Mouse (Mus musculus) intestine, embryonic 14.5 days (tissue): ENCODE measurements around the gene Eif4enif1. TPM values are rescaled to one million over a fixed set of nuclear protein-coding genes. Genes with fewer than 3 reads are reported as not detected.

ENCODE experiments used
- ATAC-seq: fragments of 200-750 bp; cut with Nextera tagmentation; replicated peaks from 2 replicates; pipeline ENCODE4 v1.8.0; 2017; ENCODE audit warnings: low read depth, moderate number of reproducible peaks, moderate TSS enrichment, moderate library complexity; ENCODE audit not compliant: low FRiP score, low TSS enrichment
- DNase-seq: peaks from one replicate; pipeline ENCODE4 v3.0.0-alpha.2; 2018; ENCODE audit warnings: low spot score
- H3K27ac ChIP-seq: fragments of 300-500 bp; sonication (generic); 2 replicates; pipeline ENCODE4 v1.5.1; 2014; ENCODE audit warnings: low read depth, mild to moderate bottlenecking, control low read depth
- H3K27me3 ChIP-seq: fragments of 300-500 bp; sonication (generic); replicated peaks from 2 replicates; pipeline ENCODE4 v1.6.1; 2014; ENCODE audit warnings: low read length, control low read depth; ENCODE audit not compliant: control insufficient read depth, insufficient read depth
- H3K36me3 ChIP-seq: fragments of 300-500 bp; sonication (generic); 2 replicates; pipeline ENCODE4 v1.6.1; 2014; ENCODE audit warnings: low read length, control low read depth; ENCODE audit not compliant: control insufficient read depth, insufficient read depth
- H3K4me1 ChIP-seq: fragments of 300-500 bp; sonication (generic); replicated peaks from 2 replicates; pipeline ENCODE4 v1.6.1; 2014; ENCODE audit warnings: low read length, control low read depth, mixed read lengths; ENCODE audit not compliant: control insufficient read depth, insufficient read depth
- H3K4me2 ChIP-seq: fragments of 300-500 bp; sonication (generic); 2 replicates; pipeline ENCODE4 v1.6.1; 2014; ENCODE audit warnings: low read length
- H3K4me3 ChIP-seq: fragments of 300-500 bp; sonication (generic); 2 replicates; pipeline ENCODE4 v1.5.1; 2014; ENCODE audit warnings: low read depth, low read length, control low read depth, mixed read lengths
- H3K9ac ChIP-seq: fragments of 300-500 bp; sonication (generic); 2 replicates; pipeline ENCODE4 v1.6.1; 2014; ENCODE audit warnings: mild to moderate bottlenecking, low read length
- H3K9me3 ChIP-seq: fragments of 300-500 bp; sonication (generic); 2 replicates; pipeline ENCODE4 v1.6.1; 2016; ENCODE audit warnings: low read length, control low read depth; ENCODE audit not compliant: control insufficient read depth
- WGBS: fragments of 180-500 bp; shearing (Covaris S2); extraction: QIAGEN DNeasy Blood & Tissue Kit; methylation state at CpG from one replicate; pipeline ENCODE4 v1.1.7; 2014; 5-methylcytosine and 5-hydroxymethylcytosine counted together
- polyA plus RNA-seq: library from polyadenylated mRNA; unstranded; fragments of >200 nt; fragmentation: Nextera tagmentation; extraction: Ambion mirVana; gene quantifications from 2 replicates; pipeline ENCODE4 v1.2.1, GENCODE M21; 2014

The Eif4enif1 gene
- polyA plus RNA-seq, 1 experiment from 2014 or later = 52.7 TPM

DNA sequence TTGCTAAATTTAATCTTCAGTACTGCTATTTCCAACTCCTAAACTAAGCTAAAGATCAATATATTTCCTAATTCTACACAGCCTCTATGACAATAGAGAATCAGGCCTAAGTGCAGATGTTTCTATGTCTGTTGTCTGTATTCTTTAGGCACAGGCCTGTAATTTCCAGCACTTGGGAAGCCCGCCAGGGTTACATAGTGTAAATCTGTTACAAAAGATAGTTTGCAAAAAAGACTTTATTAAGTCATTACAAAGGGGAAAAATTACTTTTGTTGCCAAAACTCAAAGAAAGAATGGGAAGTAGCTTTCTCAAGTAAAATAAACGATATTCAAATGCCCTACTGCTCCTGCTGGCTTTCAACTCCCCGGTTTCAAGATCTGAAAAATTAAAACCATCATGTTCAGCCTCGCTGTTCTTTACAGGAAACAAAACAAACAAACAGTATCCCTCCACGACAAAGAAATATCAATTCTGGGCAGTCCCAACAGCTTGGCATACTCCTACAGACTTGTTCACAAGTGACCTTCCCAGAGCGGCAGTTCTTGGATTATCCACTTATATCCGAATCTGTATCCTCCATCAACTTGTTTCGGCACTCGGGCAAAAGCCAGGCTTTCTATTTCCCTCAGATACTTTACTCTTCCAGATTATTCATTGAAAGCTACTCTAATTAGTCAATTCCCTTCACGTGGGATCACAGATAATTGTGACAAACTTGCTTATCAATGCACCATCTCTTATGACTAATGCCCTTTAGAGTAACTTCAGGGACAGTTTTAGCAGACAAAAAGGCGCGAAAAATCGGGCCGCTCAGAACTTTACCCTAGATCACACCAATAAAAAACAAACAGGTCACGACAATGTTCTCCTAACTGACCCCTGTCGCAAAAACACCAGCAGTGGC lies 614 bp upstream of the Eif4enif1 start:
- Histone ChIP-seq H3K4me2 (peak overlapping the region; percentile 18), H3K27ac (no peak overlapping the region), H3K9me3 (no peaks in the 10 kb centered on the region), H3K27me3 (no peaks in the 10 kb centered on the region), H3K4me1 (no peaks in the 10 kb centered on the region), H3K4me3 (peak overlapping the region; percentile 29), H3K36me3 (peaks cover 14% of the 10 kb centered on the region), H3K9ac (peak overlapping the region; percentile 5)
- peak; percentile 71 for DNase-seq
- WGBS = 6% methylated on average over 16 of the region's 16 CpGs
- ATAC-seq = no peak

DNA sequence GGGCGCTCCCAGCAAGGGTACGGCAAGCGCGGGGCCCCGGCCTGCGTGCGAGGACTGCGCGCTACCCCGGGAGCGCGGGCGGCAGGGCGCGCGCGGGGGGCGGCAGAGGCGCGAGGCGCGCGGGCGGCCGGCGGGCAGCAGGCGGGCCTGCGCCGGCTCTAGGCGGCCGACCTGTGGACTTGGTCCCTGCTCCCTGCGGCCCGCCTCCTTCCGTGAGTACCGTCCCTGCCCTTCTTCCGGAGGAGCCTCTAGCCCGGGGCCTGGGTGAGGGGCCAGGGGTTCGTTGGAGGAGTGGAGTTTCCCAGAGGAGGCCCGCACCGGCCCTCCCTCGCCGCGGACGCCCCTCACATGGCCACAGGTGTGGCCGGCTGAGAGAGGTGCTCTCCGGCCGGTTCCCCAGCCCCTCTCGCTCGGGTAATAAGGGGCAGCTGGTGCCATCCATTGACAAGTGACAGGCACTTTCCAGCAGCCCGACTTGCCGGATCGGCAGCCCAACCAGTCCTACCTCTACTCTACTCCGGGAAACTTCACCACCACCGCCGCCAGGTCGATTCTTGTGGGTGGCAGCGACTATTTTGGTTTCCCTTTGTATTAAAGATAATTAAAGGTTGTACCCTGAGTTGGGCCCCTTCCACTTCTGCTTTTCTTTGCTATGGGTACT lies 719 bp downstream of the Eif4enif1 start:
- ATAC-seq = peak; percentile 38
- 0% methylated on average over 36 of the region's 57 CpGs for WGBS
- Histone ChIP-seq H3K4me1 (no peaks in the 10 kb centered on the region), H3K27me3 (no peaks in the 10 kb centered on the region), H3K36me3 (peaks cover 25% of the 10 kb centered on the region), H3K4me3 (peak overlapping the region; percentile 29), H3K9ac (peak overlapping the region; percentile 27), H3K27ac (0 out of 2 replicates have a peak overlapping the region, but pooled peaks have one; percentile 0), H3K4me2 (peak overlapping the region; percentile 33), H3K9me3 (no peaks in the 10 kb centered on the region)
- peak; percentile 85 for DNase-seq

DNA sequence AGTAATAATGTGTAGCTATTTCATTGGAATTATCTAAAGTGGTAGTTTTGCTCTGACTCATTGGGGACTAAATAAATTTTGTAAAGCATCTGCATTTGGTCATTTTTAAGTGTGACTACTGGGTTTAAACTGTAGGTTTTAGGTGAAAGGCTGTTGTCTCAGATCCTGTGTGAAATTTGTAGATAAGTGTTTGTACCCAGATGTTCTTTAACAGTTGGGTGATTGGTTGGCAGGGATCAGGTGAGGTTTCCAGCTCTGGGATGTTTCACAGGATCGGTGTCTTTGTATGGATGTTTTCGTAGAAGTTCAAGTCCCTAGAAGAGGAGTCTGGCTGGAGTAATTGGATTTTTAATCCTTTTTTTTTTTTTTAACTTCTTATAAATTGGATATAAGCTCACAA lies 1.6 kb downstream of the Eif4enif1 start:
- Histone ChIP-seq H3K27me3 (no peaks in the 10 kb centered on the region), H3K4me1 (no peaks in the 10 kb centered on the region), H3K9ac (no peak overlapping the region), H3K36me3 (peaks cover 32% of the 10 kb centered on the region), H3K27ac (no peak overlapping the region), H3K4me2 (peak overlapping the region; percentile 33), H3K9me3 (no peaks in the 10 kb centered on the region), H3K4me3 (peak overlapping the region; percentile 29)
- no peak for ATAC-seq
- 79% methylated on average over 2 of the region's 2 CpGs for WGBS
- DNase-seq = no peak

DNA sequence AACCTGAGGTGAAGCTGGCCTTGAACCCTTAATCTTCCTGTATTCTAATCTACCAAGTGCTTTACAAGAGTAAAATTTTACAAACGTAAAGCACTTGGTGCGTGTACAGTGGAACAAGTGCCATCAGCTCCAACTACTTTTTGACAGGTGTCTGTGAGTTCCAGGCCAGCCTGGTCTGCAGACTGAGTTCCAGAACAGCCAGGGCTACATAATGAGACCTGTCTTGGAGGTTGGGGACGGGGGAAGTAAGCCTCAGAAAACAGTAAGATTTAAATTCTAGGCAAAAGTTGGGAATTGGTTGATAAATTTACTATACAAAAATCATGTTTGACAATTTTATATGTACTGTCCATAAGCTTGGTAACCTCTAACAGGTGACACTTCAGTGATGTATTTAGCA lies 3.0 kb downstream of the Eif4enif1 start:
- WGBS = 92% methylated on average over 3 of the region's 3 CpGs
- H3K36me3 ChIP-seq = peaks cover 46% of the 10 kb centered on the region
- no peak overlapping the region for H3K4me2 ChIP-seq
- H3K4me3 ChIP-seq = no peak overlapping the region
- H3K9ac ChIP-seq = no peak overlapping the region
- no peak for ATAC-seq
- DNase-seq = no peak
- no peaks in the 10 kb centered on the region for H3K9me3 ChIP-seq
- no peak overlapping the region for H3K27ac ChIP-seq
- no peaks in the 10 kb centered on the region for H3K27me3 ChIP-seq
- H3K4me1 ChIP-seq = no peaks in the 10 kb centered on the region

DNA sequence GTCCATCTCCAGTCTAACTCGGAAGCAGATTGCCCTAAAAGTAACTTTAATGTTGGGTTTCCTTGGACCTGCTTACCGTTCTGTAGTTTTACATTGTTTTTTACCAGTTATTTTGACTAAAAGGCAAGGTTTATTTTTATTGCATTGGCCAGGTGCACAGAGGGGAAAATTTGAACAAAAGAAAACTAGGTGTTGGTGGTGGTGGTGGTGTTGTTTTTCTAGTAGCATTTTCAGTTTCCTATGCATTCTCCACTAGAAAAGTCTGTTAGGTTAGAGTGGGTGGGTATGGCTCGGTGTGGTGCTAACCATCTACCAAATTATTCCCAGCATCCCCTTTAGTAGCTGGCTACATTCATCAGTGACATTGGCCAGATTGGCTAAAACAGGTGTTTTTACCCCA lies 4.6 kb downstream of the Eif4enif1 start:
- Histone ChIP-seq H3K9me3 (no peaks in the 10 kb centered on the region), H3K36me3 (peaks cover 60% of the 10 kb centered on the region), H3K27ac (no peak overlapping the region), H3K4me2 (no peak overlapping the region), H3K4me1 (no peaks in the 10 kb centered on the region), H3K4me3 (no peak overlapping the region), H3K9ac (no peak overlapping the region), H3K27me3 (no peaks in the 10 kb centered on the region)
- no peak for ATAC-seq
- WGBS = 94% methylated on average over 3 of the region's 3 CpGs
- DNase-seq = no peak

DNA sequence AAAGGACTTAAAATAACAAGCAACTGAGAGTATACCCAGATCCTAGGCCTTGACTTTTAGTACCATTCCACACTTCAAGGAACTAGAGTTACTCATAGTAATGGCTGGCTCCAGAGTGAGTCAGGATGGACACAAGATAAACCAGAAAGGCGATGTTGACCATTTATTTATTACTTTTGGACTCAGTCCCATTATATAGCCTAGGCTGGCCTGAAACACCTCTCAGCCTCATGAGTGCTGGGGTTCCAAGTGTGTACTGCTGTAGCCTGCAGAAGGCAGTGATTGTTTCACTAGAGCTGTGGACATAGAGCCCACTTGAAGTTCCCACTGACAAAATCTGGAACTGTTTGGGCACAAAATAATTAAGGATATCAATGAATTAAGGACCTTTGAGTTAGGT lies 10.3 kb downstream of the Eif4enif1 start:
- Histone ChIP-seq H3K4me3 (no peak overlapping the region), H3K9ac (no peak overlapping the region), H3K4me1 (no peaks in the 10 kb centered on the region), H3K27me3 (no peaks in the 10 kb centered on the region), H3K9me3 (no peaks in the 10 kb centered on the region), H3K27ac (no peak overlapping the region), H3K4me2 (no peak overlapping the region), H3K36me3 (peaks cover 91% of the 10 kb centered on the region)
- ATAC-seq (no peak), DNase-seq (no peak)
- WGBS = 86% methylated on average over 1 of the region's 1 CpGs

DNA sequence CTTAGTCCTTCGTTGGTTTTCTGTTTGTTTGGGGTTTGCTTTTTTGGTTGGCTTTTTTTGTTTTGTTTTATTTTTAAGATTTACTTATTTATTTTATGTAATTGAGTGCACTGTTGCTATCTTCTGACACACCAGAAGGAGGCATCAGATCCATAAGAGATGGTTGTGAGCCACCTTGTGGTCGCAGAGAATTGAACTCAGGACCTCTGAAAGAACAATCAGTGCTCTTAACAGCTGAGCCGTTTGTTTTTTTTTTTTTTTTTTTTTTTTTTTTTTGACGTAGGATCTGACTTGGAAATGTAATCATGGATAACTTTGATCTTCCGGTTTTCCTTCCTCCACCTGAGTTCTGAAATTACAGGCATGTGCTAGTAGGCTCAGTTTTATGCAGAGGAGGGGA lies 20.9 kb downstream of the Eif4enif1 start:
- Histone ChIP-seq H3K9me3 (no peaks in the 10 kb centered on the region), H3K27me3 (no peaks in the 10 kb centered on the region), H3K9ac (no peak overlapping the region), H3K4me2 (no peak overlapping the region), H3K36me3 (peaks cover 88% of the 10 kb centered on the region), H3K4me3 (no peak overlapping the region), H3K27ac (no peak overlapping the region), H3K4me1 (no peaks in the 10 kb centered on the region)
- WGBS = 68% methylated on average over 5 of the region's 5 CpGs
- ATAC-seq (no peak), DNase-seq (no peak)

DNA sequence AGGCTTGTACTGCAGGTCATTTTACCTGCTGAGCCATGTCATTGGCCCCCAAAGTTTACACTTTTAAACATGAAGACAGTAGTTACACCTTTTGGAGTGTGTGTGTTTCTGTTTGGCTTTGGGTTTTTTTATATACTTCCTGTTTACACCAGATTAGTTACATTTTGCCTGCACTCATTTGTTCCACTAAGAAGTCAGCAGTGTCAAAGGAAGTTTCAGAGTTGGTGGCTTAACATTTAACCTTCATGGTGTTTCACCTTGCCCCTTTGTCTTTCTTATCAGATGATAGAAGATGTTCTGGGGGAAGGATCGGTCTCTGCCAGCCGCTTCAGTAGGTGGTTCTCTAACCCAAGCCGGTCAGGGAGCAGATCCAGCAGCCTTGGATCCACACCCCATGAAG lies 24.9 kb downstream of the Eif4enif1 start:
- Histone ChIP-seq H3K4me2 (no peak overlapping the region), H3K9me3 (no peaks in the 10 kb centered on the region), H3K27ac (no peak overlapping the region), H3K36me3 (peaks cover 91% of the 10 kb centered on the region), H3K9ac (no peak overlapping the region), H3K4me3 (no peak overlapping the region), H3K27me3 (no peaks in the 10 kb centered on the region), H3K4me1 (no peaks in the 10 kb centered on the region)
- no peak for ATAC-seq
- 94% methylated on average over 3 of the region's 3 CpGs for WGBS
- DNase-seq = no peak
